ENCODE assay signal across 10 mouse cellular contexts in the genomic region with DNA sequence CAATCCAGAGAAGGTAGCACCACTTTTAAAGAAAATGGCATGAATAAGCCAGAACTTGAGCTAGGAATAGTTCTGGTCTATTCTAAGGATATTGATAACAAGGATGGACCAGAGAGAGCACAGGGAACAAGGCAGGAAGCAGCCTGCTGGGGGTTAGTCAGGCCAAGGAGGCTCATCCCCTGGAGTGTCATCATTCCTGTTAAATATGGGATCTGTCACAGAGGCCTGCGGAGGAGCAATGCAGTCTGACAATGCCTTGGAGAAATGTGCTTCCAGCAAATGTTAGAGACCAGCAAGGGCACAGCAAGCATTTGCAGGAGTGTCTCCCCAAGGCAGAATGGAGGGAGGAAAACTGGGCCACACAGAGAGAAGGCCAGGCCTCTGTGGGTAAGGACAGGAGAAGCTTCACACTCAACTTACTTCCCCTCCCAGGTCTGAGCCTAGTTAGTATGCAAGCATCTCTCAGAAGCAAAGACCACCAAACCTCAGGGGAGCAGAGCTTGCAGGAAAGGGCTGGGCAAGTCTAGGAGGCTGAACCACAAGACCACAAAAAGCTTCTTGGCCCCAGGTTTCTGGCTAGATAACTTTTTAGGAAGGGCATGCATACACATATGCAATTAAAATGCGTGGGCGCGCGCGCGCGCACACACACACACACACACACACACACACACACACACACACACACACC. TPM values are rescaled to one million over a fixed set of nuclear protein-coding genes. Genes with fewer than 3 reads are reported as not detected.
A peak's percentile ranks its signal among the peaks of the same experiment; 100 is the strongest.
DNase-seq lines count a peak whose midpoint lies in the region; ATAC-seq lines count a peak whose summit lies in the region.
"Had no signal": no experiment of that assay in that cellular context is flagged by ENCODE, and none has a peak within 500 bp of the region (broad histone marks: within the 10 kb centered on the region; RNA-seq: fewer than 3 reads in every experiment).

No protein-coding gene starts in this region.

- H3K9ac ChIP-seq in forebrain, embryonic 12.5 days: no peak overlapping the region
- H3K9ac ChIP-seq in forebrain, embryonic 14.5 days (ENCODE audit: low read length): no peak overlapping the region
- no peak overlapping the region for H3K9ac ChIP-seq in midbrain, embryonic 11.5 days (ENCODE audit: low read length)
- H3K9ac ChIP-seq in neural tube, embryonic 12.5 days: no peak overlapping the region
- H3K9ac ChIP-seq: liver, embryonic 14.5 days had no signal

- no peak for DNase-seq in forebrain, embryonic 14.5 days (ENCODE audit: low spot score)
- DNase-seq in midbrain, embryonic 10.5 days (ENCODE audit: low spot score): no peak
- DNase-seq in midbrain, embryonic 11.5 days (ENCODE audit: low spot score, missing footprints): no peak
- DNase-seq in right cerebral cortex, postnatal 10 days (ENCODE audit: low spot score in 2 of 2): no peak
- no peak for DNase-seq in retina, embryonic 14.5 days (ENCODE audit: low spot score)
- DNase-seq: adrenal gland, adult 8-10 months had no signal

- H3K9me3 ChIP-seq in forebrain, embryonic 12.5 days: no peaks in the 10 kb centered on the region
- H3K9me3 ChIP-seq in forebrain, embryonic 14.5 days (replicated peaks; ENCODE audit: control insufficient read depth, low read length): no peaks in the 10 kb centered on the region
- no peaks in the 10 kb centered on the region; the same call in 1 of the 2 replicates for H3K9me3 ChIP-seq in midbrain, embryonic 10.5 days (replicated peaks)
- no peaks in the 10 kb centered on the region for H3K9me3 ChIP-seq in midbrain, embryonic 11.5 days (ENCODE audit: control insufficient read depth, low read length)
- H3K9me3 ChIP-seq in neural tube, embryonic 12.5 days: no peaks in the 10 kb centered on the region

- no peaks in the 10 kb centered on the region for H3K27me3 ChIP-seq in forebrain, embryonic 12.5 days
- H3K27me3 ChIP-seq in forebrain, embryonic 14.5 days (replicated peaks; ENCODE audit: control insufficient read depth, insufficient read depth, low read length): no peaks in the 10 kb centered on the region
- no peaks in the 10 kb centered on the region for H3K27me3 ChIP-seq in midbrain, embryonic 10.5 days (ENCODE audit: low read depth, poor library complexity, severe bottlenecking)
- H3K27me3 ChIP-seq in midbrain, embryonic 11.5 days (ENCODE audit: control insufficient read depth, insufficient read depth, low read length): no peaks in the 10 kb centered on the region
- H3K27me3 ChIP-seq in neural tube, embryonic 12.5 days (replicated peaks): no peaks in the 10 kb centered on the region

- no peak for ATAC-seq in forebrain, embryonic 12.5 days (ENCODE audit: low FRiP score)
- no peak for ATAC-seq in forebrain, embryonic 14.5 days
- ATAC-seq in midbrain, embryonic 11.5 days (ENCODE audit: low FRiP score): no peak
- peak; percentile 92 to 97 for ATAC-seq in hematopoietic stem cell, adult 5-6 weeks (replicated peaks in 1 of 2; ENCODE audit: insufficient read depth in 1 of 2, low FRiP score in 2 of 2, low TSS enrichment in 1 of 2, low read depth in 1 of 2, poor library complexity in 2 of 2, severe bottlenecking in 2 of 2)
- no peak for ATAC-seq in neural tube, embryonic 12.5 days (ENCODE audit: low FRiP score, low read depth)

- 0 out of 2 replicates have a peak overlapping the region, but pooled peaks have one; percentile 31 for H3K27ac ChIP-seq in forebrain, embryonic 12.5 days
- no peak overlapping the region for H3K27ac ChIP-seq in forebrain, embryonic 14.5 days (ENCODE audit: low read depth, low read length)
- H3K27ac ChIP-seq in midbrain, embryonic 10.5 days (replicated peaks): peak overlapping the region; percentile 59
- no peak overlapping the region for H3K27ac ChIP-seq in midbrain, embryonic 11.5 days (ENCODE audit: low read depth, low read length)
- H3K27ac ChIP-seq in neural tube, embryonic 12.5 days: 0 out of 2 replicates have a peak overlapping the region, but pooled peaks have one; percentile 7
- H3K27ac ChIP-seq: liver, embryonic 14.5 days had no signal

- H3K4me2 ChIP-seq in forebrain, embryonic 12.5 days: no peak overlapping the region
- no peak overlapping the region for H3K4me2 ChIP-seq in forebrain, embryonic 14.5 days (ENCODE audit: low read length)
- H3K4me2 ChIP-seq in midbrain, embryonic 11.5 days: no peak overlapping the region
- no peak overlapping the region for H3K4me2 ChIP-seq in neural tube, embryonic 12.5 days (replicated peaks)

- no peak overlapping the region for H3K4me3 ChIP-seq in forebrain, embryonic 12.5 days (replicated peaks)
- no peak overlapping the region for H3K4me3 ChIP-seq in forebrain, embryonic 14.5 days (ENCODE audit: low read depth, low read length)
- H3K4me3 ChIP-seq in midbrain, embryonic 10.5 days: no peak overlapping the region
- H3K4me3 ChIP-seq in midbrain, embryonic 11.5 days (ENCODE audit: low read depth, low read length): no peak overlapping the region
- H3K4me3 ChIP-seq in neural tube, embryonic 12.5 days: no peak overlapping the region

- no peaks in the 10 kb centered on the region; the same call in 1 of the 2 replicates for H3K36me3 ChIP-seq in forebrain, embryonic 12.5 days (replicated peaks)
- H3K36me3 ChIP-seq in forebrain, embryonic 14.5 days (ENCODE audit: control insufficient read depth, insufficient read depth, low read length): no peaks in the 10 kb centered on the region
- peaks cover 10% of the 10 kb centered on the region for H3K36me3 ChIP-seq in midbrain, embryonic 10.5 days
- no peaks in the 10 kb centered on the region for H3K36me3 ChIP-seq in midbrain, embryonic 11.5 days (ENCODE audit: control insufficient read depth, insufficient read depth, low read length)
- H3K36me3 ChIP-seq in neural tube, embryonic 12.5 days: no peaks in the 10 kb centered on the region

- WGBS in forebrain, embryonic 12.5 days: 90% methylated on average over 8 of the region's 8 CpGs
- 83% methylated on average over 8 of the region's 8 CpGs for WGBS in forebrain, embryonic 14.5 days
- WGBS in midbrain, embryonic 10.5 days: 88% methylated on average over 8 of the region's 8 CpGs
- 93% methylated on average over 8 of the region's 8 CpGs for WGBS in midbrain, embryonic 11.5 days
- WGBS in neural tube, embryonic 12.5 days: 84% methylated on average over 8 of the region's 8 CpGs

- H3K4me1 ChIP-seq in forebrain, embryonic 12.5 days: peaks cover 10% of the 10 kb centered on the region
- no peaks in the 10 kb centered on the region for H3K4me1 ChIP-seq in forebrain, embryonic 14.5 days (ENCODE audit: control insufficient read depth, insufficient read depth, low read length)
- peaks cover 17% of the 10 kb centered on the region for H3K4me1 ChIP-seq in midbrain, embryonic 10.5 days
- H3K4me1 ChIP-seq in midbrain, embryonic 11.5 days (ENCODE audit: control insufficient read depth, insufficient read depth, low read length): peaks cover 6% of the 10 kb centered on the region
- H3K4me1 ChIP-seq in neural tube, embryonic 12.5 days: peaks cover 10% of the 10 kb centered on the region

RNA-seq across cellular contexts. Expression of a gene that starts 9.5 kb away (rescaled TPM):
- polyA plus RNA-seq in forebrain, embryonic 12.5 days (2016; fragmentation: Nextera tagmentation; extraction: Ambion mirVana): 17.3 and 17.5 TPM in 2 replicates
- polyA plus RNA-seq in forebrain, embryonic 14.5 days (2014; fragmentation: Nextera tagmentation; extraction: Ambion mirVana): 15.7 and 19.3 TPM in 2 replicates
- polyA plus RNA-seq in midbrain, embryonic 10.5 days (2016; fragmentation: Nextera tagmentation; extraction: Ambion mirVana): 20.7 and 23.3 TPM in 2 replicates
- 16.8 and 17.9 TPM in 2 replicates for polyA plus RNA-seq in midbrain, embryonic 11.5 days (2014; fragmentation: Nextera tagmentation; extraction: Ambion mirVana)
- 0.13 and 0.50 TPM in 2 replicates for total RNA-seq in hematopoietic stem cell, adult 5-6 weeks (2017)
- polyA plus RNA-seq in neural tube, embryonic 12.5 days (2016; fragmentation: Nextera tagmentation; extraction: Ambion mirVana): 19.0 and 23.4 TPM in 2 replicates

Comparison
In these comparisons a context has a peak if more than half of its experiments do, and no peak if none do; other contexts are left out.
1. H3K27ac ChIP-seq: peak in forebrain, embryonic 12.5 days (single experiment), midbrain, embryonic 10.5 days (single experiment) and neural tube, embryonic 12.5 days (single experiment); none in forebrain, embryonic 14.5 days (single experiment) and midbrain, embryonic 11.5 days (single experiment).
2. ATAC-seq: peak in hematopoietic stem cell, adult 5-6 weeks (2 of 2); none in forebrain, embryonic 12.5 days (single experiment), forebrain, embryonic 14.5 days (single experiment), midbrain, embryonic 11.5 days (single experiment) and neural tube, embryonic 12.5 days (single experiment).